Mouse (Mus musculus) duodenum, adult 2 months (tissue): ENCODE measurements around the gene Map4k3. TPM values are rescaled to one million over a fixed set of nuclear protein-coding genes. Genes with fewer than 3 reads are reported as not detected.

Source experiments
- polyA plus RNA-seq: library from polyadenylated mRNA; depleted of rRNA; stranded (reverse); fragments of >200 nt; gene quantifications from 2 replicates; pipeline ENCODE4 v1.2.3, GENCODE M21; 2012; ENCODE audit warnings: low replicate concordance; rRNA removed

Map4k3 gene
- 12.4 and 22.3 TPM in 2 replicates for polyA plus RNA-seq

DNA sequence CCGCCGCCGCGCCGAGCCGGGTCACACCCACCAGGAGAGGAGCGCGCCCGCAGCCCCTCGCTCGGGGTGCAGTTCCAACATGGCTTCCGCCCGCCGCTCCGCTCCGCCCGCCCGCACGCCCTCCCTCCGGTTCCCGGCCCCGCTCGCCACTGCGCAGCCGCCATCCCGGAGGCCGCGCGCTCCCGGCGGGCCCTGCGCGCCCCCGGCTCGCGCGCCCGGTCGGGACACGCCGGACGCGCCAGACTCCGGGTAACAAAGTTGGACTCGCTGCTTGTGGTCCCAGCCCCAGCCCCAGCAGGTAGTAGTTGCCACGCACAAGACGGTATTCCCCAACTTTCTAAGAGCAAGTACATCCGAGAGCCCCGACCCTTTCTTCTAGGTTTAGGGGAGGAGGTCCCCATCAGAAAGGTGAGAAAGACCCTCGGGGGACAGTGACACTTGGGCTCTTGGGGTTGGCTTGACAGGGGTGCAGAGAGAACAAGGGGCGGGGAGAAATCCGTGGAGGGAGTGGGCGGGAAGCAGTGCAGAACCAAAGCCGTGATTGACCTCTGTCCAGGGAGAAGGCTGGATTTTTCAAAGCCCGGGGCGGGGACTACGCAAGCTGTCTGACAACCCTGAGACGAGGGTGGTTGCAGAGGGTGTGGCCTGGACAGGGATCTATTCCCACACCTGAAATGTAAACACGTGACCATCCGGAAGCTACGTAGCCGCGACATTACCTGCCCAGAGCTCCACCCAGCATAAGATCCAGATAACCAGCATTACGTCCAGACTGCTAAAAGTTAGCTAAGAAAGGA, at the start of gene Map4k3:
Gene Map4k3 (minus strand): TSS at position 424 of the 797 bp plus-strand sequence.

GRCm38 (mm10) chr17:80577639-80578038, 150.6 kb downstream of the Map4k3 start, which contains the start of gene Cdkl4:
Gene Cdkl4, minus strand, starts transcription at chr17:80577813.

Other genes starting within 250 kb of the Map4k3 start
- 0.81 and 1.3 TPM in 2 replicates for gene Sos1, start 248.0 kb downstream of the Map4k3 start, polyA plus RNA-seq
- 0.06 TPM in 1 of 2 replicates, not detected in the other for gene Cdkl4, start 150.7 kb downstream of the Map4k3 start, polyA plus RNA-seq
- gene Tmem178, start 216.1 kb upstream of the Map4k3 start, polyA plus RNA-seq: 2.4 and 6.7 TPM in 2 replicates